Mouse (Mus musculus) frontal cortex, postnatal 25 days (tissue): ENCODE measurements around the gene Syngr1.

Source experiments
- DNase-seq, 2 experiments: peaks; one replicate each; pipeline ENCODE4 v3.0.0; 2022; ENCODE audit warnings: low spot score in 2 of 2

Syngr1 gene

GRCm38 (mm10) chr15:80145397-80145796 is 54.3 kb downstream of the Syngr1 start:
- DNase-seq = no peak

- no peak for DNase-seq
Measured at GRCm38 (mm10) chr15:80146153-80146552, 55.0 kb downstream of the Syngr1 start.

- no peak for DNase-seq
Measured at GRCm38 (mm10) chr15:80147090-80147489, 56.0 kb downstream of the Syngr1 start.

- no peak for DNase-seq
Measured at GRCm38 (mm10) chr15:80147511-80147910, 56.4 kb downstream of the Syngr1 start.

GRCm38 (mm10) chr15:80148565-80148964 is 57.4 kb downstream of the Syngr1 start:
- no peak for DNase-seq

GRCm38 (mm10) chr15:80149517-80149916 is 58.4 kb downstream of the Syngr1 start:
- DNase-seq = no peak

GRCm38 (mm10) chr15:80152663-80153062 is 61.5 kb downstream of the Syngr1 start:
- no peak for DNase-seq

GRCm38 (mm10) chr15:80153757-80154156 is 62.6 kb downstream of the Syngr1 start:
- no peak for DNase-seq

- DNase-seq = no peak
Measured at GRCm38 (mm10) chr15:80155707-80156106, 64.6 kb downstream of the Syngr1 start.

GRCm38 (mm10) chr15:80157197-80157943 is 66.2 kb downstream of the Syngr1 start:
- no peak for DNase-seq

GRCm38 (mm10) chr15:80158001-80158706 is 67.0 kb downstream of the Syngr1 start:
- no peak for DNase-seq

GRCm38 (mm10) chr15:80158707-80159090 is 67.6 kb downstream of the Syngr1 start:
- no peak for DNase-seq

- DNase-seq = no peak
Measured at GRCm38 (mm10) chr15:80159286-80159901, 68.3 kb downstream of the Syngr1 start.

- DNase-seq = no peak
Measured at GRCm38 (mm10) chr15:80160223-80160622, 69.1 kb downstream of the Syngr1 start.

GRCm38 (mm10) chr15:80160726-80161125 is 69.6 kb downstream of the Syngr1 start:
- DNase-seq = no peak

GRCm38 (mm10) chr15:80161199-80161598 is 70.1 kb downstream of the Syngr1 start:
- no peak for DNase-seq

GRCm38 (mm10) chr15:80162401-80162964 is 71.3 kb downstream of the Syngr1 start:
- DNase-seq = no peak

GRCm38 (mm10) chr15:80163274-80163673 is 72.1 kb downstream of the Syngr1 start:
- peak; percentile 23 to 29 for DNase-seq

- no peak for DNase-seq
Measured at GRCm38 (mm10) chr15:80163716-80164115, 72.6 kb downstream of the Syngr1 start.

GRCm38 (mm10) chr15:80165396-80165795 is 74.3 kb downstream of the Syngr1 start:
- DNase-seq = no peak
